Mouse (Mus musculus): Measurements from ENCODE around the gene Ulk4. TPM values are rescaled to one million over a fixed set of nuclear protein-coding genes. Genes with fewer than 3 reads are reported as not detected.

Gene Ulk4
- polyA plus RNA-seq, 1 experiment = 1.1 TPM

- Histone ChIP-seq H3K27me3 (ENCODE audit: control insufficient read depth, insufficient read depth, insufficient read length) (no peaks in the 10 kb centered on the region), H3K36me3 (ENCODE audit: control insufficient read depth, insufficient read depth) (no peaks in the 10 kb centered on the region), H3K79me3 (ENCODE audit: low read depth) (no peaks in the 10 kb centered on the region), H3K4me3 (ENCODE audit: insufficient read depth, poor library complexity, severe bottlenecking) (no peak overlapping the region), H3K79me2 (ENCODE audit: control insufficient read depth, insufficient read depth) (no peaks in the 10 kb centered on the region), H3ac (ENCODE audit: control insufficient read depth, insufficient read length, low read depth) (no peak overlapping the region)
- no peak for TF ChIP-seq MYOG (IDR thresholded peaks at IDR 0.05; ENCODE audit: control insufficient read depth, extremely low read depth, insufficient read length)
- no peak for TF ChIP-seq FOSL1 (IDR thresholded peaks at IDR 0.05; ENCODE audit: insufficient read depth, low read length, poor library complexity, severe bottlenecking)
- TF ChIP-seq MYOD1 (IDR thresholded peaks at IDR 0.05; ENCODE audit: control insufficient read depth, insufficient read length, low read depth) = no peak
- TF ChIP-seq CEBPB (IDR thresholded peaks at IDR 0.05; ENCODE audit: low read depth) = no peak
Observed at GRCm38 (mm10) chr9:121071461-121072126, 205.4 kb downstream of the Ulk4 start.

- Histone ChIP-seq H3ac (ENCODE audit: control insufficient read depth, insufficient read length, low read depth) (no peak overlapping the region), H3K27me3 (ENCODE audit: control insufficient read depth, insufficient read depth, insufficient read length) (no peaks in the 10 kb centered on the region), H3K4me3 (ENCODE audit: insufficient read depth, poor library complexity, severe bottlenecking) (no peak overlapping the region), H3K79me2 (ENCODE audit: control insufficient read depth, insufficient read depth) (no peaks in the 10 kb centered on the region), H3K79me3 (ENCODE audit: low read depth) (no peaks in the 10 kb centered on the region), H3K36me3 (ENCODE audit: control insufficient read depth, insufficient read depth) (no peaks in the 10 kb centered on the region)
- no peak for TF ChIP-seq MYOG (IDR thresholded peaks at IDR 0.05; ENCODE audit: control insufficient read depth, extremely low read depth, insufficient read length)
- TF ChIP-seq FOSL1 (IDR thresholded peaks at IDR 0.05; ENCODE audit: insufficient read depth, low read length, poor library complexity, severe bottlenecking) = no peak
- TF ChIP-seq MAX (IDR thresholded peaks at IDR 0.05) = no peak
- no peak for TF ChIP-seq USF1 (IDR thresholded peaks at IDR 0.05; ENCODE audit: low read depth)
- no peak for TF ChIP-seq MYOD1 (IDR thresholded peaks at IDR 0.05; ENCODE audit: control insufficient read depth, insufficient read length, low read depth)
- TF ChIP-seq CTCF (IDR thresholded peaks at IDR 0.05; ENCODE audit: control insufficient read depth, insufficient read depth, insufficient read length) = no peak
- no peak for TF ChIP-seq CEBPB (IDR thresholded peaks at IDR 0.05; ENCODE audit: low read depth)
Observed at GRCm38 (mm10) chr9:121071050-121071449, 205.9 kb downstream of the Ulk4 start.

GRCm38 (mm10) chr9:121068115-121068514 lies 208.9 kb downstream of the Ulk4 start:
- Histone ChIP-seq H3K36me3 (ENCODE audit: control insufficient read depth, insufficient read depth) (no peaks in the 10 kb centered on the region), H3K27me3 (ENCODE audit: control insufficient read depth, insufficient read depth, insufficient read length) (no peaks in the 10 kb centered on the region), H3ac (ENCODE audit: control insufficient read depth, insufficient read length, low read depth) (no peak overlapping the region), H3K79me2 (ENCODE audit: control insufficient read depth, insufficient read depth) (no peaks in the 10 kb centered on the region), H3K4me3 (ENCODE audit: insufficient read depth, poor library complexity, severe bottlenecking) (no peak overlapping the region), H3K79me3 (ENCODE audit: low read depth) (no peaks in the 10 kb centered on the region)
- TF ChIP-seq MYOG (IDR thresholded peaks at IDR 0.05; ENCODE audit: control insufficient read depth, extremely low read depth, insufficient read length) (no peak), USF1 (IDR thresholded peaks at IDR 0.05; ENCODE audit: low read depth) (no peak), FOSL1 (IDR thresholded peaks at IDR 0.05; ENCODE audit: insufficient read depth, low read length, poor library complexity, severe bottlenecking) (no peak), CTCF (IDR thresholded peaks at IDR 0.05; ENCODE audit: control insufficient read depth, insufficient read depth, insufficient read length) (no peak), MYOD1 (IDR thresholded peaks at IDR 0.05; ENCODE audit: control insufficient read depth, insufficient read length, low read depth) (no peak), CEBPB (IDR thresholded peaks at IDR 0.05; ENCODE audit: low read depth) (no peak), MAX (IDR thresholded peaks at IDR 0.05) (no peak)

- Histone ChIP-seq H3K36me3 (ENCODE audit: control insufficient read depth, insufficient read depth) (no peaks in the 10 kb centered on the region), H3ac (ENCODE audit: control insufficient read depth, insufficient read length, low read depth) (no peak overlapping the region), H3K79me3 (ENCODE audit: low read depth) (no peaks in the 10 kb centered on the region), H3K79me2 (ENCODE audit: control insufficient read depth, insufficient read depth) (no peaks in the 10 kb centered on the region), H3K4me3 (ENCODE audit: insufficient read depth, poor library complexity, severe bottlenecking) (no peak overlapping the region), H3K27me3 (ENCODE audit: control insufficient read depth, insufficient read depth, insufficient read length) (no peaks in the 10 kb centered on the region)
- TF ChIP-seq MAX (IDR thresholded peaks at IDR 0.05) (no peak), MYOG (IDR thresholded peaks at IDR 0.05; ENCODE audit: control insufficient read depth, extremely low read depth, insufficient read length) (no peak), USF1 (IDR thresholded peaks at IDR 0.05; ENCODE audit: low read depth) (no peak), MYOD1 (IDR thresholded peaks at IDR 0.05; ENCODE audit: control insufficient read depth, insufficient read length, low read depth) (no peak), CTCF (IDR thresholded peaks at IDR 0.05; ENCODE audit: control insufficient read depth, insufficient read depth, insufficient read length) (no peak), CEBPB (IDR thresholded peaks at IDR 0.05; ENCODE audit: low read depth) (no peak), FOSL1 (IDR thresholded peaks at IDR 0.05; ENCODE audit: insufficient read depth, low read length, poor library complexity, severe bottlenecking) (no peak)
Observed at GRCm38 (mm10) chr9:121067043-121067442, 210.0 kb downstream of the Ulk4 start.

GRCm38 (mm10) chr9:121065383-121065978 lies 211.5 kb downstream of the Ulk4 start:
- TF ChIP-seq FOSL1 (IDR thresholded peaks at IDR 0.05; ENCODE audit: insufficient read depth, low read length, poor library complexity, severe bottlenecking) = no peak
- no peak for TF ChIP-seq MYOG (IDR thresholded peaks at IDR 0.05; ENCODE audit: control insufficient read depth, extremely low read depth, insufficient read length)
- no peak for TF ChIP-seq USF1 (IDR thresholded peaks at IDR 0.05; ENCODE audit: low read depth)
- TF ChIP-seq CTCF (IDR thresholded peaks at IDR 0.05; ENCODE audit: control insufficient read depth, insufficient read depth, insufficient read length) = no peak
- TF ChIP-seq MAX (IDR thresholded peaks at IDR 0.05) = no peak
- TF ChIP-seq CEBPB (IDR thresholded peaks at IDR 0.05; ENCODE audit: low read depth) = no peak
- no peak for TF ChIP-seq MYOD1 (IDR thresholded peaks at IDR 0.05; ENCODE audit: control insufficient read depth, insufficient read length, low read depth)
- Histone ChIP-seq H3K27me3 (ENCODE audit: control insufficient read depth, insufficient read depth, insufficient read length) (no peaks in the 10 kb centered on the region), H3K79me2 (ENCODE audit: control insufficient read depth, insufficient read depth) (no peaks in the 10 kb centered on the region), H3K36me3 (ENCODE audit: control insufficient read depth, insufficient read depth) (no peaks in the 10 kb centered on the region), H3ac (ENCODE audit: control insufficient read depth, insufficient read length, low read depth) (no peak overlapping the region), H3K79me3 (ENCODE audit: low read depth) (no peaks in the 10 kb centered on the region), H3K4me3 (ENCODE audit: insufficient read depth, poor library complexity, severe bottlenecking) (no peak overlapping the region)

Data from C2C12 (cell line).